Mouse (Mus musculus) MEL (cell line): ENCODE results near the gene Bcl11b.

Experiments
- HCFC1 ChIP-seq: IDR thresholded peaks from 2 replicates; pipeline ENCODE4 v1.6.1; 2012; ENCODE audit warnings: low read depth, mild to moderate bottlenecking, inconsistent platforms, low read length, improper control_type of control experiment, moderate library complexity
- POLR2A ChIP-seq, 2 experiments: IDR thresholded peaks; 2 replicates each; pipeline ENCODE4 v1.6.1; 2011 to 2012; ENCODE audit warnings: low read length in 2 of 2, mild to moderate bottlenecking in 2 of 2, control low read depth in 1 of 2, improper control_type of control experiment in 1 of 2, low read depth in 1 of 2, moderate library complexity in 1 of 2; ENCODE audit not compliant: control insufficient read depth in 1 of 2, insufficient read depth in 1 of 2, poor library complexity in 1 of 2
- ZC3H11A ChIP-seq: IDR thresholded peaks from 2 replicates; pipeline ENCODE4 v1.6.1; 2012; ENCODE audit warnings: low read depth, mild to moderate bottlenecking, inconsistent platforms, low read length, improper control_type of control experiment

DNA sequence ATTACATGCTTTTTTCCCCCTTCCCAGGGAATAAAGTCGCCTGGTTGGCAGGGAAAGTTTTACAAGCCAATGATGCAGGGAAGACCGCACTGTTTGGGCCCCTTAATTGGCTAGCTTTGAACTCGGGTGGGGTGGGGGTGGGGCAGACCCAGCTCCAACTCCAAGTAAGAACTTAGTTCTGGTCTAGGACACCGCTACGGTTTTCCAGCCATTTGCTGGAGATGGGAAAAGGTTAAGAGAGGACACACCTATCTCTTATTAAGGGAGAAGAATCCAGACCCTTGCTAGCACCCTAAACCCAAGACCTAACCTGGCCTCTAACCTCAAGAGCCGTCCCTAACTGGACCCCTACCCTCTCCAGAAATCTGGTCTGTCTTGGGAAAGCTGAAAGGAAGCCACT lies 22.2 kb downstream of the Bcl11b start:
- TF ChIP-seq HCFC1 (no peak), ZC3H11A (no peak), POLR2A (IDR thresholded peaks at IDR 0.05; ENCODE audit: control insufficient read depth in 1 of 2, insufficient read depth in 1 of 2, low read depth in 1 of 2, low read length in 2 of 2, poor library complexity in 1 of 2) (no peak)
